Mouse (Mus musculus): ENCODE measurements around the gene Psmd14. TPM values are rescaled to one million over a fixed set of nuclear protein-coding genes. Genes with fewer than 3 reads are reported as not detected.

Gene Psmd14
- polyA plus RNA-seq, 1 experiment from 2014 or later = 215 TPM

- ATAC-seq (ENCODE audit: low FRiP score) (no peak), DNase-seq (ENCODE audit: low spot score) (no peak)
- no peak overlapping the region for H3K4me2 ChIP-seq (replicated peaks)
- H3K9me3 ChIP-seq (ENCODE audit: control insufficient read depth, low read length) = 0 out of 2 replicates have a peak, but pooled peaks cover 7% of the 10 kb centered on the region
- peaks cover 16% of the 10 kb centered on the region for H3K4me1 ChIP-seq (replicated peaks; ENCODE audit: control insufficient read depth, insufficient read depth, low read length)
- H3K36me3 ChIP-seq (replicated peaks; ENCODE audit: control insufficient read depth, insufficient read depth) = no peaks in the 10 kb centered on the region
- WGBS = 12% methylated on average over 2 of the region's 2 CpGs
- H3K4me3 ChIP-seq (replicated peaks; ENCODE audit: low read length) = no peak overlapping the region
- no peak overlapping the region for H3K27ac ChIP-seq
- peaks cover 90% of the 10 kb centered on the region for H3K27me3 ChIP-seq (ENCODE audit: control insufficient read depth, insufficient read depth, low read length)
- no peak overlapping the region for H3K9ac ChIP-seq
Measured at GRCm38 (mm10) chr2:61807781-61808180, 96.3 kb downstream of the Psmd14 start.

GRCm38 (mm10) chr2:61808776-61809175, 97.3 kb downstream of the Psmd14 start:
- Histone ChIP-seq H3K27ac (no peak overlapping the region), H3K9ac (no peak overlapping the region), H3K4me1 (replicated peaks; ENCODE audit: control insufficient read depth, insufficient read depth, low read length) (peaks cover 16% of the 10 kb centered on the region), H3K27me3 (ENCODE audit: control insufficient read depth, insufficient read depth, low read length) (peaks cover 91% of the 10 kb centered on the region), H3K4me3 (replicated peaks; ENCODE audit: low read length) (no peak overlapping the region), H3K4me2 (replicated peaks) (no peak overlapping the region), H3K9me3 (ENCODE audit: control insufficient read depth, low read length) (0 out of 2 replicates have a peak, but pooled peaks cover 7% of the 10 kb centered on the region), H3K36me3 (replicated peaks; ENCODE audit: control insufficient read depth, insufficient read depth) (no peaks in the 10 kb centered on the region)
- no peak for ATAC-seq (ENCODE audit: low FRiP score)
- no peak for DNase-seq (ENCODE audit: low spot score)
- 1% methylated on average over 6 of the region's 6 CpGs for WGBS

- H3K4me2 ChIP-seq (replicated peaks) = no peak overlapping the region
- no peak overlapping the region for H3K9ac ChIP-seq
- 0% methylated on average over 1 of the region's 1 CpGs for WGBS
- H3K27me3 ChIP-seq (ENCODE audit: control insufficient read depth, insufficient read depth, low read length) = peaks cover 91% of the 10 kb centered on the region
- ATAC-seq (ENCODE audit: low FRiP score) = no peak
- 0 out of 2 replicates have a peak, but pooled peaks cover 7% of the 10 kb centered on the region for H3K9me3 ChIP-seq (ENCODE audit: control insufficient read depth, low read length)
- H3K27ac ChIP-seq = no peak overlapping the region
- peaks cover 16% of the 10 kb centered on the region for H3K4me1 ChIP-seq (replicated peaks; ENCODE audit: control insufficient read depth, insufficient read depth, low read length)
- H3K4me3 ChIP-seq (replicated peaks; ENCODE audit: low read length) = no peak overlapping the region
- H3K36me3 ChIP-seq (replicated peaks; ENCODE audit: control insufficient read depth, insufficient read depth) = no peaks in the 10 kb centered on the region
- no peak for DNase-seq (ENCODE audit: low spot score)
Measured at GRCm38 (mm10) chr2:61809381-61809780, 97.9 kb downstream of the Psmd14 start.

GRCm38 (mm10) chr2:61810751-61811150, 99.3 kb downstream of the Psmd14 start:
- Histone ChIP-seq H3K36me3 (replicated peaks; ENCODE audit: control insufficient read depth, insufficient read depth) (no peaks in the 10 kb centered on the region), H3K4me2 (replicated peaks) (no peak overlapping the region), H3K27ac (no peak overlapping the region), H3K27me3 (ENCODE audit: control insufficient read depth, insufficient read depth, low read length) (peaks cover 85% of the 10 kb centered on the region), H3K4me3 (replicated peaks; ENCODE audit: low read length) (no peak overlapping the region), H3K4me1 (replicated peaks; ENCODE audit: control insufficient read depth, insufficient read depth, low read length) (peaks cover 14% of the 10 kb centered on the region; the same call in 1 of the 2 replicates), H3K9me3 (ENCODE audit: control insufficient read depth, low read length) (0 out of 2 replicates have a peak, but pooled peaks cover 7% of the 10 kb centered on the region), H3K9ac (no peak overlapping the region)
- DNase-seq (ENCODE audit: low spot score) (no peak), ATAC-seq (ENCODE audit: low FRiP score) (no peak)
- WGBS = 18% methylated on average over 4 of the region's 4 CpGs

- H3K36me3 ChIP-seq (replicated peaks; ENCODE audit: control insufficient read depth, insufficient read depth) = no peaks in the 10 kb centered on the region
- no peak overlapping the region for H3K27ac ChIP-seq
- DNase-seq (ENCODE audit: low spot score) (peak; percentile 25), ATAC-seq (ENCODE audit: low FRiP score) (no peak)
- 0 out of 2 replicates have a peak, but pooled peaks cover 7% of the 10 kb centered on the region for H3K9me3 ChIP-seq (ENCODE audit: control insufficient read depth, low read length)
- H3K9ac ChIP-seq = peak overlapping the region; percentile 45; the same call in 1 of the 2 replicates
- H3K4me3 ChIP-seq (replicated peaks; ENCODE audit: low read length) = peak overlapping the region; percentile 39
- peak overlapping the region; percentile 86 for H3K4me2 ChIP-seq (replicated peaks)
- H3K4me1 ChIP-seq (replicated peaks; ENCODE audit: control insufficient read depth, insufficient read depth, low read length) = peaks cover 14% of the 10 kb centered on the region; the same call in 1 of the 2 replicates
- WGBS = 7% methylated on average over 8 of the region's 8 CpGs
- H3K27me3 ChIP-seq (ENCODE audit: control insufficient read depth, insufficient read depth, low read length) = peaks cover 82% of the 10 kb centered on the region
Measured at GRCm38 (mm10) chr2:61811163-61811506, 99.6 kb downstream of the Psmd14 start.

- peak overlapping the region; percentile 39 for H3K4me3 ChIP-seq (replicated peaks; ENCODE audit: low read length)
- DNase-seq (ENCODE audit: low spot score) (peak; percentile 41), ATAC-seq (ENCODE audit: low FRiP score) (peak; percentile 62)
- H3K4me2 ChIP-seq (replicated peaks) = peak overlapping the region; percentile 86
- H3K4me1 ChIP-seq (replicated peaks; ENCODE audit: control insufficient read depth, insufficient read depth, low read length) = peaks cover 14% of the 10 kb centered on the region; the same call in 1 of the 2 replicates
- 0 out of 2 replicates have a peak, but pooled peaks cover 7% of the 10 kb centered on the region for H3K9me3 ChIP-seq (ENCODE audit: control insufficient read depth, low read length)
- H3K27ac ChIP-seq = no peak overlapping the region
- H3K27me3 ChIP-seq (ENCODE audit: control insufficient read depth, insufficient read depth, low read length) = peaks cover 78% of the 10 kb centered on the region
- H3K36me3 ChIP-seq (replicated peaks; ENCODE audit: control insufficient read depth, insufficient read depth) = no peaks in the 10 kb centered on the region
- H3K9ac ChIP-seq = peak overlapping the region; percentile 45
- under 1% methylated on average over 118 of the region's 121 CpGs for WGBS
Measured at GRCm38 (mm10) chr2:61811507-61812421, 100.3 kb downstream of the Psmd14 start.

- no peaks in the 10 kb centered on the region for H3K36me3 ChIP-seq (replicated peaks; ENCODE audit: control insufficient read depth, insufficient read depth)
- peak overlapping the region; percentile 86 for H3K4me2 ChIP-seq (replicated peaks)
- H3K4me3 ChIP-seq (replicated peaks; ENCODE audit: low read length) = peak overlapping the region; percentile 39
- peaks cover 78% of the 10 kb centered on the region for H3K27me3 ChIP-seq (ENCODE audit: control insufficient read depth, insufficient read depth, low read length)
- 0 out of 2 replicates have a peak, but pooled peaks cover 7% of the 10 kb centered on the region for H3K9me3 ChIP-seq (ENCODE audit: control insufficient read depth, low read length)
- DNase-seq (ENCODE audit: low spot score) (no peak), ATAC-seq (ENCODE audit: low FRiP score) (no peak)
- no peak overlapping the region for H3K27ac ChIP-seq
- WGBS = 5% methylated on average over 12 of the region's 12 CpGs
- H3K9ac ChIP-seq = peak overlapping the region; percentile 45
- H3K4me1 ChIP-seq (replicated peaks; ENCODE audit: control insufficient read depth, insufficient read depth, low read length) = peaks cover 14% of the 10 kb centered on the region; the same call in 1 of the 2 replicates
Measured at GRCm38 (mm10) chr2:61812536-61812935, 101.0 kb downstream of the Psmd14 start.

GRCm38 (mm10) chr2:61813106-61813505, 101.6 kb downstream of the Psmd14 start:
- no peak for DNase-seq (ENCODE audit: low spot score)
- H3K4me1 ChIP-seq (replicated peaks; ENCODE audit: control insufficient read depth, insufficient read depth, low read length) = peaks cover 14% of the 10 kb centered on the region; the same call in 1 of the 2 replicates
- WGBS = 4% methylated on average over 6 of the region's 6 CpGs
- peaks cover 75% of the 10 kb centered on the region for H3K27me3 ChIP-seq (ENCODE audit: control insufficient read depth, insufficient read depth, low read length)
- 0 out of 2 replicates have a peak, but pooled peaks cover 7% of the 10 kb centered on the region for H3K9me3 ChIP-seq (ENCODE audit: control insufficient read depth, low read length)
- H3K9ac ChIP-seq = no peak overlapping the region
- no peaks in the 10 kb centered on the region for H3K36me3 ChIP-seq (replicated peaks; ENCODE audit: control insufficient read depth, insufficient read depth)
- no peak overlapping the region for H3K4me2 ChIP-seq (replicated peaks)
- H3K27ac ChIP-seq = no peak overlapping the region
- no peak for ATAC-seq (ENCODE audit: low FRiP score)
- no peak overlapping the region for H3K4me3 ChIP-seq (replicated peaks; ENCODE audit: low read length)

GRCm38 (mm10) chr2:61813521-61813920, 102.0 kb downstream of the Psmd14 start:
- no peak for ATAC-seq (ENCODE audit: low FRiP score)
- Histone ChIP-seq H3K9ac (no peak overlapping the region), H3K27me3 (ENCODE audit: control insufficient read depth, insufficient read depth, low read length) (peaks cover 71% of the 10 kb centered on the region), H3K27ac (no peak overlapping the region), H3K9me3 (ENCODE audit: control insufficient read depth, low read length) (0 out of 2 replicates have a peak, but pooled peaks cover 7% of the 10 kb centered on the region), H3K4me2 (replicated peaks) (no peak overlapping the region), H3K4me1 (replicated peaks; ENCODE audit: control insufficient read depth, insufficient read depth, low read length) (peaks cover 14% of the 10 kb centered on the region; the same call in 1 of the 2 replicates), H3K4me3 (replicated peaks; ENCODE audit: low read length) (no peak overlapping the region), H3K36me3 (replicated peaks; ENCODE audit: control insufficient read depth, insufficient read depth) (no peaks in the 10 kb centered on the region)
- 10% methylated on average over 1 of the region's 1 CpGs for WGBS
- DNase-seq (ENCODE audit: low spot score) = no peak

Measured in hindbrain, embryonic 14.5 days (tissue).